Mouse (Mus musculus): ENCODE measurements around the gene Selenbp2.
"Not testable (repeated sequence)": the region's sequence is repeated elsewhere in the genome, so short reads cannot be mapped to it uniquely, and the experiment has no call there.

The Selenbp2 gene

GRCm38 (mm10) chr3:94693329-94693825 is at the start of gene Selenbp2:
Gene Selenbp2 (plus strand): TSS chr3:94693556.
- DNase-seq (ENCODE audit: low spot score in 2 of 2), result no peak

- peak in 1 of 2 experiments; percentile 7 for DNase-seq (ENCODE audit: low spot score in 2 of 2)
These were observed 44.4 kb upstream of the Selenbp2 start for GRCm38 (mm10) chr3:94648755-94649590.

- DNase-seq (ENCODE audit: low spot score in 2 of 2), result no peak
These were observed 42.9 kb upstream of the Selenbp2 start for GRCm38 (mm10) chr3:94650409-94650808.

- DNase-seq (ENCODE audit: low spot score in 2 of 2), result not testable (repeated sequence)
These were observed 39.4 kb upstream of the Selenbp2 start for GRCm38 (mm10) chr3:94653967-94654366.

GRCm38 (mm10) chr3:94657852-94658739 is 35.3 kb upstream of the Selenbp2 start:
- DNase-seq (ENCODE audit: low spot score in 2 of 2), result not testable (repeated sequence)

GRCm38 (mm10) chr3:94658740-94659095 is 34.6 kb upstream of the Selenbp2 start, which contains the start of gene Tuft1:
Gene Tuft1 (minus strand): TSS chr3:94658872.
- DNase-seq (ENCODE audit: low spot score in 2 of 2), result peak; percentile 21 to 26

- not testable (repeated sequence) for DNase-seq (ENCODE audit: low spot score in 2 of 2)
These were observed 34.1 kb upstream of the Selenbp2 start for GRCm38 (mm10) chr3:94659142-94659748.

- not testable (repeated sequence) for DNase-seq (ENCODE audit: low spot score in 2 of 2)
These were observed 32.5 kb upstream of the Selenbp2 start for GRCm38 (mm10) chr3:94660841-94661240.

- DNase-seq (ENCODE audit: low spot score in 2 of 2), result not testable (repeated sequence)
These were observed 28.1 kb upstream of the Selenbp2 start for GRCm38 (mm10) chr3:94665060-94665802.

- not testable (repeated sequence) for DNase-seq (ENCODE audit: low spot score in 2 of 2)
These were observed 27.5 kb upstream of the Selenbp2 start for GRCm38 (mm10) chr3:94665896-94666295.

- DNase-seq (ENCODE audit: low spot score in 2 of 2), result not testable (repeated sequence)
These were observed 18.3 kb upstream of the Selenbp2 start for GRCm38 (mm10) chr3:94675101-94675500.

GRCm38 (mm10) chr3:94679351-94679841 is 14.0 kb upstream of the Selenbp2 start:
- DNase-seq (ENCODE audit: low spot score in 2 of 2), result no peak

GRCm38 (mm10) chr3:94680032-94680431 is 13.3 kb upstream of the Selenbp2 start:
- DNase-seq (ENCODE audit: low spot score in 2 of 2), result not testable (repeated sequence)

GRCm38 (mm10) chr3:94680783-94681182 is 12.6 kb upstream of the Selenbp2 start:
- no peak for DNase-seq (ENCODE audit: low spot score in 2 of 2)

GRCm38 (mm10) chr3:94683646-94684045 is 9.7 kb upstream of the Selenbp2 start:
- DNase-seq (ENCODE audit: low spot score in 2 of 2), result no peak

GRCm38 (mm10) chr3:94685989-94686772 is 7.2 kb upstream of the Selenbp2 start:
- not testable (repeated sequence) for DNase-seq (ENCODE audit: low spot score in 2 of 2)

GRCm38 (mm10) chr3:94688698-94689097 is 4.7 kb upstream of the Selenbp2 start:
- not testable (repeated sequence) for DNase-seq (ENCODE audit: low spot score in 2 of 2)

- DNase-seq (ENCODE audit: low spot score in 2 of 2), result not testable (repeated sequence)
These were observed 4.2 kb upstream of the Selenbp2 start for GRCm38 (mm10) chr3:94689195-94689594.

- DNase-seq (ENCODE audit: low spot score in 2 of 2), result not testable (repeated sequence)
These were observed 3.2 kb upstream of the Selenbp2 start for GRCm38 (mm10) chr3:94690162-94690561.

All from right cerebral cortex, postnatal 36 days (tissue).